7 mouse cellular contexts compared by ENCODE assay signal in genomic region chr11:20691000-20691399, GRCm38 (mm10). TPM values are rescaled to one million over a fixed set of nuclear protein-coding genes. Genes with fewer than 3 reads are reported as not detected.
DNase-seq lines count a peak whose midpoint lies in the region; ATAC-seq lines count a peak whose summit lies in the region.

No protein-coding gene starts in this region.

- intact Hi-C loops in left cerebral cortex, postnatal 10 days (cut with DNase I) = loop anchor here (5.0 to 10.0 kb wide), 2 partner anchors 224 to 234 kb away; no protein-coding TSS in a partner anchor

- no peaks in the 10 kb centered on the region for H3K27me3 ChIP-seq in intestine, embryonic 15.5 days (replicated peaks)
- no peaks in the 10 kb centered on the region for H3K27me3 ChIP-seq in midbrain, embryonic 10.5 days (ENCODE audit: low read depth, poor library complexity, severe bottlenecking)

- no peaks in the 10 kb centered on the region; the same call in 1 of the 2 replicates for H3K36me3 ChIP-seq in intestine, embryonic 15.5 days
- peaks cover 9% of the 10 kb centered on the region for H3K36me3 ChIP-seq in midbrain, embryonic 10.5 days

- no peak overlapping the region for H3K4me2 ChIP-seq in intestine, embryonic 15.5 days (replicated peaks)

- H3K9me3 ChIP-seq in intestine, embryonic 15.5 days = no peaks in the 10 kb centered on the region
- no peaks in the 10 kb centered on the region for H3K9me3 ChIP-seq in midbrain, embryonic 10.5 days (replicated peaks)

- WGBS in intestine, embryonic 15.5 days = 8% methylated on average over 4 of the region's 4 CpGs
- 6% methylated on average over 4 of the region's 4 CpGs for WGBS in midbrain, embryonic 10.5 days

- H3K4me1 ChIP-seq in intestine, embryonic 15.5 days (replicated peaks) = no peaks in the 10 kb centered on the region
- no peaks in the 10 kb centered on the region for H3K4me1 ChIP-seq in midbrain, embryonic 10.5 days

- no peak overlapping the region for H3K9ac ChIP-seq in intestine, embryonic 15.5 days

- ATAC-seq in activated CD4-positive, CD25-positive, alpha-beta regulatory T cell, adult 4 months = peak; percentile 71
- ATAC-seq in intestine, embryonic 15.5 days = peak; percentile 76

- H3K4me3 ChIP-seq in intestine, embryonic 15.5 days (replicated peaks) = no peak overlapping the region
- H3K4me3 ChIP-seq in midbrain, embryonic 10.5 days = no peak overlapping the region

- peak; percentile 59 to 69 for DNase-seq in cerebellum, postnatal 36 days
- peak; percentile 5 to 23 for DNase-seq in gastrocnemius, adult 8-10 months (ENCODE audit: low spot score in 2 of 2)
- DNase-seq in left cerebral cortex, postnatal 10 days (ENCODE audit: extremely low spot score in 1 of 2, low spot score in 2 of 2) = peak; percentile 60 to 63
- peak; percentile 81 for DNase-seq in midbrain, embryonic 10.5 days (ENCODE audit: low spot score)
- DNase-seq in right cerebral cortex, postnatal 36 days (ENCODE audit: low spot score in 2 of 2) = peak; percentile 27 to 35

- no peak overlapping the region for H3K27ac ChIP-seq in intestine, embryonic 15.5 days
- no peak overlapping the region for H3K27ac ChIP-seq in midbrain, embryonic 10.5 days (replicated peaks)

RNA-seq across cellular contexts. Expression of gene Aftph, which starts 50.4 kb away (rescaled TPM):
- 10 to 100 TPM; 47.7 to 49.7 TPM for polyA plus RNA-seq in activated CD4-positive, CD25-positive, alpha-beta regulatory T cell, adult 4 months (2017; shearing (Covaris generic))
- total RNA-seq in gastrocnemius, adult 8-10 months (2022) = 10 to 100 TPM; 18.3 to 25.0 (median 19.0) TPM
- polyA plus RNA-seq in intestine, embryonic 15.5 days (2015; fragmentation: Nextera tagmentation; extraction: Ambion mirVana) = 22.1 and 22.6 TPM in 2 replicates
- 10 to 100 TPM; 56.1 to 59.0 TPM for total RNA-seq in left cerebral cortex, postnatal 10 days (2021)
- polyA plus RNA-seq in midbrain, embryonic 10.5 days (2016; fragmentation: Nextera tagmentation; extraction: Ambion mirVana) = 22.1 and 23.9 TPM in 2 replicates

Comparison
In these comparisons a context has a peak if more than half of its experiments do, and no peak if none do; other contexts are left out.
1. DNase-seq: peak in every context shown above with its lines; median percentile 81 in midbrain, embryonic 10.5 days; 64 in cerebellum, postnatal 36 days; 62 in left cerebral cortex, postnatal 10 days; 31 in right cerebral cortex, postnatal 36 days; 14 in gastrocnemius, adult 8-10 months.